Mouse (Mus musculus) thymus, adult 2 months (tissue): ENCODE results near the gene Zfp420.

ENCODE experiments used
- CTCF ChIP-seq: fragments of 200-500 bp; IDR thresholded peaks from 2 replicates; pipeline ENCODE4 v1.5.1; 2012; ENCODE audit warnings: mild to moderate bottlenecking, control low read depth, low read length, moderate library complexity, borderline replicate concordance; ENCODE audit not compliant: control insufficient read depth, poor library complexity, insufficient read depth; ENCODE audit errors: extremely low read depth
- POLR2A ChIP-seq: fragments of 200-500 bp; IDR thresholded peaks from 2 replicates; pipeline ENCODE4 v1.6.1; 2012; ENCODE audit warnings: mild to moderate bottlenecking, low read length, control low read depth, moderate library complexity; ENCODE audit not compliant: control insufficient read depth, poor library complexity, insufficient read depth; ENCODE audit errors: extremely low read depth

- TF ChIP-seq CTCF = no peak
- no peak for TF ChIP-seq POLR2A
These were observed 43.8 kb upstream of the Zfp420 start, which contains the start of gene Zfp790 for GRCm38 (mm10) chr7:29815910-29816429.
